Mouse (Mus musculus): Measurements from ENCODE around the gene Dop1a.

GRCm38 (mm10) chr9:86491740-86492139 is 24.8 kb downstream of the Dop1a start:
- TF ChIP-seq CTCF (IDR thresholded peaks at IDR 0.05; ENCODE audit: low read depth): no peak
- no peak for TF ChIP-seq EP300 (optimal IDR thresholded peaks at IDR 0.05)
